Mouse (Mus musculus) testis, adult 2 months (tissue): ENCODE measurements around the gene Khdc1b.

Experiments
- CTCF ChIP-seq: fragments of 200-500 bp; IDR thresholded peaks from 2 replicates; pipeline ENCODE4 v1.5.1; 2012; ENCODE audit warnings: low read depth, mild to moderate bottlenecking, inconsistent platforms, low read length, moderate library complexity; ENCODE audit not compliant: control insufficient read depth, insufficient read depth, insufficient replicate concordance
- POLR2A ChIP-seq: fragments of 200-500 bp; IDR thresholded peaks from 2 replicates; pipeline ENCODE4 v1.6.1; 2012; ENCODE audit warnings: low read depth, mild to moderate bottlenecking, inconsistent platforms, low read length, moderate library complexity; ENCODE audit not compliant: control insufficient read depth

GRCm38 (mm10) chr1:21431666-21432065 lies 48.3 kb downstream of the Khdc1b start:
- no peak for TF ChIP-seq CTCF
- no peak for TF ChIP-seq POLR2A
